Mouse (Mus musculus) liver, embryonic 11.5 days (tissue): ENCODE results near the gene Traf6. TPM values are rescaled to one million over a fixed set of nuclear protein-coding genes. Genes with fewer than 3 reads are reported as not detected.

Experiments
- ATAC-seq: fragments of 200-750 bp; cut with Nextera tagmentation; replicated peaks from 2 replicates; pipeline ENCODE4 v1.8.0; 2017; ENCODE audit warnings: moderate number of reproducible peaks, mild to moderate bottlenecking, moderate TSS enrichment, moderate library complexity; ENCODE audit not compliant: low FRiP score
- DNase-seq: peaks from one replicate; pipeline ENCODE4 v3.0.0-alpha.2; 2017; ENCODE audit warnings: low spot score
- H3K27ac ChIP-seq: fragments of 300-500 bp; sonication (generic); 2 replicates; pipeline ENCODE4 v1.5.1; 2014; ENCODE audit warnings: mild to moderate bottlenecking, low read depth, low read length, control low read depth
- H3K27me3 ChIP-seq: fragments of 300-500 bp; sonication (generic); replicated peaks from 2 replicates; pipeline ENCODE4 v1.6.1; 2014; ENCODE audit warnings: low read length, mixed read lengths; ENCODE audit not compliant: control insufficient read depth, insufficient read depth
- H3K36me3 ChIP-seq: fragments of 300-500 bp; sonication (generic); 2 replicates; pipeline ENCODE4 v1.6.1; 2014; ENCODE audit warnings: mild to moderate bottlenecking, low read length, moderate library complexity, mixed read lengths; ENCODE audit not compliant: control insufficient read depth, insufficient read depth
- H3K4me1 ChIP-seq: fragments of 300-500 bp; sonication (generic); replicated peaks from 2 replicates; pipeline ENCODE4 v1.6.1; 2014; ENCODE audit warnings: low read length, mixed read lengths; ENCODE audit not compliant: control insufficient read depth, insufficient read depth
- H3K4me2 ChIP-seq: fragments of 300-500 bp; sonication (generic); 2 replicates; pipeline ENCODE4 v1.6.1; 2014; ENCODE audit warnings: mild to moderate bottlenecking, control low read depth, moderate library complexity
- H3K4me3 ChIP-seq: fragments of 300-500 bp; sonication (generic); 2 replicates; pipeline ENCODE4 v1.5.1; 2014; ENCODE audit warnings: low read depth, low read length, control low read depth
- H3K9ac ChIP-seq: fragments of 300-500 bp; sonication (generic); 2 replicates; pipeline ENCODE4 v1.6.1; 2014; ENCODE audit warnings: low read depth, low read length, control low read depth
- H3K9me3 ChIP-seq: fragments of 300-500 bp; sonication (generic); 2 replicates; pipeline ENCODE4 v1.6.1; 2016; ENCODE audit warnings: low read length, inconsistent platforms, mixed read lengths; ENCODE audit not compliant: control insufficient read depth
- WGBS: fragments of 180-500 bp; shearing (Covaris S2); extraction: QIAGEN DNeasy Blood & Tissue Kit; methylation state at CpG from one replicate; pipeline ENCODE4 v1.1.7; 2014; 5-methylcytosine and 5-hydroxymethylcytosine counted together
- polyA plus RNA-seq: library from polyadenylated mRNA; unstranded; fragments of >200 nt; fragmentation: Nextera tagmentation; extraction: Ambion mirVana; gene quantifications from 2 replicates; pipeline ENCODE4 v1.2.1, GENCODE M21; 2014

Traf6 gene
- polyA plus RNA-seq, 1 experiment from 2014 or later: 12.1 TPM

- H3K27ac ChIP-seq: no peak overlapping the region
- no peak overlapping the region for H3K4me3 ChIP-seq
- 94% methylated on average over 5 of the region's 5 CpGs for WGBS
- no peak overlapping the region for H3K9ac ChIP-seq
- H3K4me1 ChIP-seq: no peaks in the 10 kb centered on the region
- no peaks in the 10 kb centered on the region for H3K27me3 ChIP-seq
- no peaks in the 10 kb centered on the region for H3K9me3 ChIP-seq
- H3K4me2 ChIP-seq: no peak overlapping the region
- H3K36me3 ChIP-seq: peaks cover 17% of the 10 kb centered on the region
- ATAC-seq (no peak), DNase-seq (no peak)
These were observed 9.8 kb downstream of the Traf6 start for GRCm38 (mm10) chr2:101688011-101688410.

- WGBS: 93% methylated on average over 9 of the region's 9 CpGs
- DNase-seq (no peak), ATAC-seq (no peak)
- Histone ChIP-seq H3K4me2 (no peak overlapping the region), H3K9ac (no peak overlapping the region), H3K4me1 (no peaks in the 10 kb centered on the region), H3K27ac (no peak overlapping the region), H3K9me3 (no peaks in the 10 kb centered on the region), H3K36me3 (peaks cover 21% of the 10 kb centered on the region), H3K27me3 (no peaks in the 10 kb centered on the region), H3K4me3 (no peak overlapping the region)
These were observed 12.1 kb downstream of the Traf6 start for GRCm38 (mm10) chr2:101690252-101690827.

DNA sequence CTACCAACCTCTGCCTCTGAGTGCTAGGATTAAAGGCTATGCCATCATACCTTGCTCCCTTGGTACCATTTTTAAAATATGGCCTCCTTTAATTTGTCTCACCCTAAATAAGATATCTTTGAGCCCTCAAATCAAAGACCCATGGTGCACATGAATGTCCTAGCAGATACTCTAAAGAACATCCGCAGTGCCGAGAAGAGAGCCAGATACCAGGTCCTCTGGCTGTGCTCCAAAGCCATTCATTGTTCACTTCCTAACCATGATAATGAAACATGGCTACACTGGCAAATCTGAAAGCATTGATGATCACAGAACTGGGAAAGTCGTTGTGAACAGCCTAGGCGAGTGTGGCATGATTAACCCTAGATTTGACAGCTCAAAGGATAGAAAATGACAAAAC is 14.8 kb downstream of the Traf6 start:
- ATAC-seq (no peak), DNase-seq (no peak)
- no peaks in the 10 kb centered on the region for H3K9me3 ChIP-seq
- no peaks in the 10 kb centered on the region for H3K27me3 ChIP-seq
- no peak overlapping the region for H3K27ac ChIP-seq
- peaks cover 26% of the 10 kb centered on the region for H3K36me3 ChIP-seq
- no peak overlapping the region for H3K9ac ChIP-seq
- H3K4me3 ChIP-seq: no peak overlapping the region
- 73% methylated on average over 4 of the region's 4 CpGs for WGBS
- no peak overlapping the region for H3K4me2 ChIP-seq
- no peaks in the 10 kb centered on the region for H3K4me1 ChIP-seq

GRCm38 (mm10) chr2:101693577-101694215 is 15.5 kb downstream of the Traf6 start:
- no peak overlapping the region for H3K9ac ChIP-seq
- H3K9me3 ChIP-seq: no peaks in the 10 kb centered on the region
- no peak overlapping the region for H3K4me2 ChIP-seq
- no peak overlapping the region for H3K4me3 ChIP-seq
- ATAC-seq (no peak), DNase-seq (no peak)
- 64% methylated on average over 5 of the region's 5 CpGs for WGBS
- no peak overlapping the region for H3K27ac ChIP-seq
- H3K4me1 ChIP-seq: no peaks in the 10 kb centered on the region
- H3K36me3 ChIP-seq: peaks cover 23% of the 10 kb centered on the region
- H3K27me3 ChIP-seq: no peaks in the 10 kb centered on the region

GRCm38 (mm10) chr2:101695584-101695983 is 17.4 kb downstream of the Traf6 start:
- no peak overlapping the region for H3K9ac ChIP-seq
- DNase-seq (no peak), ATAC-seq (no peak)
- no peaks in the 10 kb centered on the region for H3K9me3 ChIP-seq
- H3K27me3 ChIP-seq: no peaks in the 10 kb centered on the region
- no peaks in the 10 kb centered on the region for H3K4me1 ChIP-seq
- no peak overlapping the region for H3K4me2 ChIP-seq
- H3K27ac ChIP-seq: no peak overlapping the region
- H3K4me3 ChIP-seq: no peak overlapping the region
- peaks cover 15% of the 10 kb centered on the region for H3K36me3 ChIP-seq
- WGBS: 83% methylated on average over 7 of the region's 7 CpGs

GRCm38 (mm10) chr2:101699284-101699683 is 21.1 kb downstream of the Traf6 start:
- Histone ChIP-seq H3K4me3 (no peak overlapping the region), H3K4me1 (no peaks in the 10 kb centered on the region), H3K4me2 (no peak overlapping the region), H3K9ac (no peak overlapping the region), H3K27me3 (no peaks in the 10 kb centered on the region), H3K36me3 (peaks cover 13% of the 10 kb centered on the region), H3K27ac (no peak overlapping the region), H3K9me3 (no peaks in the 10 kb centered on the region)
- 62% methylated on average over 4 of the region's 4 CpGs for whole genome bisulfite sequencing
- no peak for DNase-seq
- no peak for ATAC-seq

- DNase-seq (no peak), ATAC-seq (no peak)
- Histone ChIP-seq H3K9me3 (no peaks in the 10 kb centered on the region), H3K4me2 (no peak overlapping the region), H3K27ac (no peak overlapping the region), H3K4me1 (no peaks in the 10 kb centered on the region), H3K9ac (no peak overlapping the region), H3K4me3 (no peak overlapping the region), H3K27me3 (no peaks in the 10 kb centered on the region), H3K36me3 (no peaks in the 10 kb centered on the region)
- WGBS: 47% methylated on average over 5 of the region's 5 CpGs
These were observed 27.8 kb downstream of the Traf6 start for GRCm38 (mm10) chr2:101705941-101706485.

GRCm38 (mm10) chr2:101711608-101712007 is 33.4 kb downstream of the Traf6 start:
- no peak overlapping the region for H3K4me2 ChIP-seq
- H3K4me1 ChIP-seq: no peaks in the 10 kb centered on the region
- WGBS: 75% methylated on average over 3 of the region's 3 CpGs
- H3K36me3 ChIP-seq: no peaks in the 10 kb centered on the region
- H3K27me3 ChIP-seq: no peaks in the 10 kb centered on the region
- no peak overlapping the region for H3K4me3 ChIP-seq
- no peak overlapping the region for H3K9ac ChIP-seq
- H3K27ac ChIP-seq: no peak overlapping the region
- ATAC-seq (no peak), DNase-seq (no peak)
- no peaks in the 10 kb centered on the region for H3K9me3 ChIP-seq
